Mouse (Mus musculus) lung, embryonic 15.5 days (tissue): Measurements from ENCODE around the gene Cyp2f2. TPM values are rescaled to one million over a fixed set of nuclear protein-coding genes. Genes with fewer than 3 reads are reported as not detected.

Source experiments
- ATAC-seq: fragments of 200-750 bp; cut with Nextera tagmentation; 2 replicates; pipeline ENCODE4 v1.8.0; 2017; ENCODE audit warnings: moderate number of reproducible peaks, borderline replicate concordance; ENCODE audit not compliant: low FRiP score, low TSS enrichment; ENCODE audit errors: extremely low read depth
- H3K27ac ChIP-seq: fragments of 300-500 bp; sonication (generic); 2 replicates; pipeline ENCODE4 v1.5.1; 2015; ENCODE audit warnings: moderate library complexity, mild to moderate bottlenecking, inconsistent platforms
- H3K27me3 ChIP-seq: fragments of 300-500 bp; sonication (generic); 2 replicates; pipeline ENCODE4 v1.6.1; 2015; ENCODE audit warnings: inconsistent platforms
- H3K36me3 ChIP-seq: fragments of 300-500 bp; sonication (generic); 2 replicates; pipeline ENCODE4 v1.6.1; 2015; ENCODE audit warnings: inconsistent platforms
- H3K4me1 ChIP-seq: fragments of 300-500 bp; sonication (generic); 2 replicates; pipeline ENCODE4 v1.6.1; 2015; ENCODE audit warnings: inconsistent platforms
- H3K4me2 ChIP-seq: fragments of 300-500 bp; sonication (generic); 2 replicates; pipeline ENCODE4 v1.6.1; 2015; ENCODE audit warnings: inconsistent platforms, mild to moderate bottlenecking, moderate library complexity
- H3K4me3 ChIP-seq: fragments of 300-500 bp; sonication (generic); 2 replicates; pipeline ENCODE4 v1.5.1; 2015; ENCODE audit warnings: mild to moderate bottlenecking, inconsistent platforms
- H3K9ac ChIP-seq: fragments of 300-500 bp; sonication (generic); 2 replicates; pipeline ENCODE4 v1.6.1; 2015; ENCODE audit warnings: inconsistent platforms
- H3K9me3 ChIP-seq: fragments of 300-500 bp; sonication (generic); 2 replicates; pipeline ENCODE4 v1.6.1; 2016; ENCODE audit warnings: inconsistent platforms
- WGBS: fragments of 180-500 bp; shearing (Covaris S2); methylation state at CpG from one replicate; pipeline ENCODE4 v1.1.7; 2015; 5-methylcytosine and 5-hydroxymethylcytosine counted together
- polyA plus RNA-seq: library from polyadenylated mRNA; unstranded; fragments of >200 nt; fragmentation: Nextera tagmentation; extraction: Ambion mirVana; gene quantifications from 2 replicates; pipeline ENCODE4 v1.2.1, GENCODE M21; 2015

Gene Cyp2f2
- polyA plus RNA-seq, 1 experiment from 2014 or later, result 50.3 TPM

DNA sequence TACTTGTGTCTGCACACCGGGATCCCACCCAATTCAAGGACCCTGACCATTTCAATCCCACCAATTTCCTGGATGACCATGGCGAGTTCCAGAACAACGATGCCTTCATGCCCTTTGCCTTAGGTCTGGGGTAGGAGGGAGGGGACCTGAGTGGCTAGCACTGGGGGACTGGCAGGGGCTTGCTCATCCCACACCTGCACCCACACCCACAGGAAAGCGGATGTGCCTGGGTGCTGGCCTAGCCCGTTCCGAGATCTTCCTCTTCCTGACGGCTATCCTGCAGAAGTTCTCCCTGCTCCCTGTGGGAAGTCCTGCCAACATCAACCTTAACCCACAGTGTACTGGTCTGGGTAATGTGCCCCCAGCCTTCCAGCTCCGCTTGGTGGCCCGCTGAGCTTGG lies 38.5 kb downstream of the Cyp2f2 start:
- Histone ChIP-seq H3K4me2 (no peak overlapping the region), H3K9ac (no peak overlapping the region), H3K4me1 (peaks cover 38% of the 10 kb centered on the region), H3K4me3 (no peak overlapping the region), H3K9me3 (no peaks in the 10 kb centered on the region), H3K36me3 (peaks cover 39% of the 10 kb centered on the region), H3K27ac (no peak overlapping the region), H3K27me3 (no peaks in the 10 kb centered on the region)
- 95% methylated on average over 9 of the region's 9 CpGs for WGBS
- ATAC-seq, result no peak

DNA sequence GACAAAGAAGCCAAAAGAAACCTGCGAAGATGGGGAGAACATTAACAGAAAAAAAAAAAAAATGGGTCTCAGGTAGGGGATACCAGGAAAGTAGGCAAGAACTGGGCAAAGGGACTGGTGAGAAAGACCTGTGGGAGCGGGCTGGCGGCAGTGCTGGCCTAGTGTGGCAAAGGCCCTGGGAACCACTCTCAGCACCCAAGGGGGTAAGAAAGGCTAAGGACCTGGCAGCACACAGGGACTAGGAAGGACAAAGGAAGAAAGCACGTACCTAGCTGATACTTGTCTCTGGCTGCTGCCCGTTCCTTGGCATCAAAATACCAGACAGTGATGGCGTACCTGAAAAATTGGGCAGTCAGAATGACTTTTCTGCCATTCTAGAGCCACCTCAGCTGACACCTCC lies 39.5 kb downstream of the Cyp2f2 start:
- H3K27ac ChIP-seq, result no peak overlapping the region
- peaks cover 43% of the 10 kb centered on the region for H3K4me1 ChIP-seq
- no peak overlapping the region for H3K4me3 ChIP-seq
- ATAC-seq, result no peak
- H3K9me3 ChIP-seq, result no peaks in the 10 kb centered on the region
- H3K4me2 ChIP-seq, result no peak overlapping the region
- peaks cover 44% of the 10 kb centered on the region for H3K36me3 ChIP-seq
- no peak overlapping the region for H3K9ac ChIP-seq
- H3K27me3 ChIP-seq, result no peaks in the 10 kb centered on the region
- 96% methylated on average over 6 of the region's 6 CpGs for whole genome bisulfite sequencing

DNA sequence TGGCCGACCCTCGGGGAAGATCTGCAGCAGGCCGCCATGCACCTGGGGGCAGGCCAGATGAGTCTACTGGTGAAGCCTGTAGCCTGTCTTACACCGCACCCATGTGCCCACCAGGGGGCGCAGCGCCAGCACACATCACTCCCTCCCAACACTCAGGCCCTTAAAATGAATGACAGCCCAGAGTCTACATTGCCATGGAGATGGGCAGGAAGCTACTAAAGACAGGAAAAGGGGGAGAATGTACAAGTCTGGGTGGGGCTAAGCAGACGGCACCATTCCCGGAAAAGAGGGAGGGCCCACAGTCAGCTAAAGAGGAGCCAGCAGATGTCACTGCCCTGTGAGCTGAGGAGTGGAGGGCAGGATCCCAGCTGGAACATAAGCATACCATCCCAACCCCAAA lies 40.2 kb downstream of the Cyp2f2 start:
- no peak overlapping the region for H3K9ac ChIP-seq
- no peaks in the 10 kb centered on the region for H3K9me3 ChIP-seq

DNA sequence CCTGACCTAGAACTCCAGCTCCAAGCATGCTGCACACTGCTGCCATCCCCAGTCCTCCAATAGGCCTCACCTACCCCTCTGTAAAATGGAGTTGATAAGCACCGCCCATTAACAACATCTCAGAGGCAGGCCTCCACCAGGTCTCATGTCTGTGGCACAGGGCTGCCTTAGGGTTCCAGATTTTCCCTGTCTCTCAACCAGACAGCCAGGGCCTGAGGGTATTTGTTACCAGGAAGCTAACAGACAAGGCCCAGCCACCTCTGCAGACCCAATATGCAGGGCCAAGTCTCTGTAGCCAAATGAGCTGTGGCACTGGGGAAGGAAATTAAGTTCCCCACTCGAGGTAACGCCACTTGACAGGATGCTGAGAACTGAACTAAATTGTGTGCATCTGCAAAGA lies 41.2 kb downstream of the Cyp2f2 start:
- WGBS, result 77% methylated on average over 3 of the region's 3 CpGs
- Histone ChIP-seq H3K4me2 (no peak overlapping the region), H3K9me3 (no peaks in the 10 kb centered on the region), H3K27me3 (no peaks in the 10 kb centered on the region), H3K27ac (no peak overlapping the region), H3K4me3 (no peak overlapping the region), H3K4me1 (peaks cover 56% of the 10 kb centered on the region), H3K36me3 (peaks cover 55% of the 10 kb centered on the region), H3K9ac (no peak overlapping the region)
- ATAC-seq, result no peak

More for the DNA sequence above, 40.2 kb downstream of the Cyp2f2 start:
- WGBS, result 12% methylated on average over 8 of the region's 8 CpGs
- peak; percentile 86 for ATAC-seq
- H3K36me3 ChIP-seq, result peaks cover 50% of the 10 kb centered on the region
- no peak overlapping the region for H3K4me3 ChIP-seq
- H3K4me2 ChIP-seq, result no peak overlapping the region
- peaks cover 49% of the 10 kb centered on the region for H3K4me1 ChIP-seq
- H3K27me3 ChIP-seq, result no peaks in the 10 kb centered on the region
- peak overlapping the region; percentile 45; the same call in 1 of the 2 replicates for H3K27ac ChIP-seq

DNA sequence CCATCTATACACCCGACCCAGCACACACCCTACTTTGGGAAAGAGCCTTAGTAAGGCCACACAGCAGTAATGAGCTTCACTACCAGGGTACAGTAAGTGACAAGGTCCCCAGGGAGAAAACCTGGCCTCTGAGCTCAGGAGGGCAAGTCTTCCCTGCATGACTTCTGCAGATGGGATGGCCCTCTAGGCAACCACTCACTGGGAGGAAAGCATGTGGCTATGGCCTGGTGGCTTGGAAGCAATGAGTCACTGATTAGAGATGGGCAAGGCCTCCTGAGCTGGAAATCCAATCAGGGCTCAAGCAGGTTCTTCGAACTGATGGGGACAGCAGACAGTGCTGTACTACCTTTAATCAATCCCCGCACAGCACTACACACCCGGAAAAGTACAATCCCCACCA lies 42.0 kb downstream of the Cyp2f2 start:
- no peaks in the 10 kb centered on the region for H3K27me3 ChIP-seq

DNA sequence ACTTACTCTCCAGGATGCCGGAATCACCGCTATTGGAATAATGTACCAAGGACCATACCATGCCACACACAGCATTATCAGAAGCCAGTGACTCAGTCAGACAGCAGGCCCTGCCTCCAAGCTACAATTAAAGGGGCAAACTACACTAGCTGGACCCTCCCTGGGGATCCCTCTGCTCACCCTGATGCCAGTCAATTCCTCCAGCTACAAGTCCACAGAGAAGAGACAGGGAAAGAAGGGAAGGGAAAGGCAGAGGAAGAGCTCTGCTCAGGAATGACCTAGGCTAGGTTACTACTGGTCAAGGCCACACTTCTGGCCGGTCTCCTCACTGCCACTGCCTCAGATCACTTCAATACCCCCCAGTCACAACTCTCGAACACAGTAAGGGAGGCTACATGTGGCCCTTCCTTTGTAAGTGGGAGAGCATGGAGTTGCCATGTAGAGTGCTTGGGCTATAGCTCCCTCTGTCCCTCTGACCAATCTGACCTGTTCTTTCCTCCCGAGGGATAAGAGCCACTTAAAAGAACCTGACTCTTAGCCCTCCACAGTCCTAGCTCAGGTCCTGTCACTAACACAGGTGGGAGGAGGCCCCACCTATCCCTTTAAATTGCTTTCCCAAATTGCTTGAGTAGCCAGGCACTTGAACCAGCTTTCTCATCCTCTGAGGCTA lies 43.2 kb downstream of the Cyp2f2 start:
- H3K27ac ChIP-seq, result peak overlapping the region; percentile 42; the same call in 1 of the 2 replicates
- peaks cover 47% of the 10 kb centered on the region for H3K36me3 ChIP-seq
- 67% methylated on average over 5 of the region's 5 CpGs for WGBS
- H3K4me3 ChIP-seq, result peak overlapping the region; percentile 60; the same call in 1 of the 2 replicates
- no peaks in the 10 kb centered on the region for H3K9me3 ChIP-seq
- H3K4me1 ChIP-seq, result peaks cover 62% of the 10 kb centered on the region
- H3K9ac ChIP-seq, result peak overlapping the region; percentile 41
- peak overlapping the region; percentile 85 for H3K4me2 ChIP-seq
- no peaks in the 10 kb centered on the region for H3K27me3 ChIP-seq
- no peak for ATAC-seq

More for the DNA sequence above, 42.0 kb downstream of the Cyp2f2 start:
- Histone ChIP-seq H3K4me1 (peaks cover 56% of the 10 kb centered on the region), H3K9me3 (no peaks in the 10 kb centered on the region), H3K4me3 (no peak overlapping the region), H3K4me2 (no peak overlapping the region), H3K27ac (no peak overlapping the region), H3K36me3 (peaks cover 55% of the 10 kb centered on the region), H3K9ac (no peak overlapping the region)
- ATAC-seq, result no peak
- 87% methylated on average over 4 of the region's 4 CpGs for WGBS

DNA sequence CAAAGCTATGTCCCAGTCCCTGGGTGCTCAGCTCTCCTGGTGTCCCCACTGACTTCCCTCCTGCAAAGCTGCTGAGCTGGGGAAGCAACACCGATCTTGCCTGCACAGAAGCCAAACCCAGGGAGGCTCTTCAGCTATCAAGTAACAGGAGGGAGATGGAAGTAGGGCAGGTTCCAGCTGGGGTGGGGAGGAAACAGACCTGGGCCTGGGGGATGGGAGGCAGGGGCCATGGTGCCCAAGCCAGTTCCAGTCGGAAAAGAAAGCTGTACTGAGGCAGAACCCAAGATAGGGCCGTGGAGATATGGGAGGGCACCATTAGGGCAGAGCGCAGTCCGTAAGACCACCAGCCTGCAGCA lies 43.7 kb downstream of the Cyp2f2 start:
- Histone ChIP-seq H3K27me3 (no peaks in the 10 kb centered on the region), H3K9ac (0 out of 2 replicates have a peak overlapping the region, but pooled peaks have one; percentile 82), H3K4me1 (peaks cover 62% of the 10 kb centered on the region), H3K4me3 (peak overlapping the region; percentile 60), H3K27ac (peak overlapping the region; percentile 42; the same call in 1 of the 2 replicates), H3K9me3 (no peaks in the 10 kb centered on the region), H3K4me2 (peak overlapping the region; percentile 85), H3K36me3 (peaks cover 41% of the 10 kb centered on the region)
- 64% methylated on average over 5 of the region's 5 CpGs for WGBS
- ATAC-seq, result no peak

DNA sequence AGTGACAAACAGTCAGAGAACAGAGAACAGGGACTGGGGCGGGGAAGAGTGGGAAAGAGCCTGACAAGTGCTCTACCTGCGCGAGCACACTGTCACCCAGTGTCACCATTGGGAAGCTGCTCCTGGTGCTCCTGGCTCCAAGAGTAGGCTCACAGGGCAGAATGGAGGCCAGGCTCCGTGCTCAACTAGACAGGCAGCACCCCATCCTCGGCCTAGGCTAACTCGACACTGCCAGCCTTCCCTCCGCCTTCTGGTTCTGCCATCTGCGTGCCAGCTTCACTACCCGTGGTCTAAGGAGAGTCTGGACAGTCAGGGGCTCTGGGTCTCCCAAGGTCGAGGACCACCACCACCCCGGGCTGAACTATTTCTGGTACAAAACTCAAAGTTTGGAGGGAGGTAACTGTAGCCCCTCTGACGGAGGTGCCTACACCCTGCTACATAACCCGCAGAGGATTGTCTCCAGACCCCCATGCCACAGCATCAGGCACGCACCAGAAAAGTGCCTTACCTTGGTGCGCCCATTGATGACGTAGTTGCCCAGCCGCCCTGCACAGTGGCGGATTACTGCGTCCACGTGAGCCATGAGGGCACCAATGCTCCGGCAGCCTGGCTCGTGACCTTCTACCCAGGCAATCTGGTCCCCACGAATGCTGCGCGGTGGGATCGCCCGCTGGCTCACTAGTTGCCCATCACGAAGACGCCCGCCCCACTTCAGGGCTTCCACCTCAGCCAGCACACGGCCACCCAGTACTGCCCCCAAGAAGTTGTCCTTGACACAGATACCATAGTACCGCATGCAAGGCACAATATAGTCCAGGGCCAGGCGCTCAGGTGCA lies 44.6 kb downstream of the Cyp2f2 start:
- Histone ChIP-seq H3K4me2 (peak overlapping the region; percentile 85), H3K36me3 (peaks cover 32% of the 10 kb centered on the region), H3K4me3 (peak overlapping the region; percentile 60), H3K27me3 (no peaks in the 10 kb centered on the region), H3K9me3 (no peaks in the 10 kb centered on the region), H3K27ac (0 out of 2 replicates have a peak overlapping the region, but pooled peaks have one; percentile 37), H3K4me1 (peaks cover 62% of the 10 kb centered on the region), H3K9ac (peak overlapping the region; percentile 82)
- no peak for ATAC-seq
- 79% methylated on average over 33 of the region's 33 CpGs for WGBS

DNA sequence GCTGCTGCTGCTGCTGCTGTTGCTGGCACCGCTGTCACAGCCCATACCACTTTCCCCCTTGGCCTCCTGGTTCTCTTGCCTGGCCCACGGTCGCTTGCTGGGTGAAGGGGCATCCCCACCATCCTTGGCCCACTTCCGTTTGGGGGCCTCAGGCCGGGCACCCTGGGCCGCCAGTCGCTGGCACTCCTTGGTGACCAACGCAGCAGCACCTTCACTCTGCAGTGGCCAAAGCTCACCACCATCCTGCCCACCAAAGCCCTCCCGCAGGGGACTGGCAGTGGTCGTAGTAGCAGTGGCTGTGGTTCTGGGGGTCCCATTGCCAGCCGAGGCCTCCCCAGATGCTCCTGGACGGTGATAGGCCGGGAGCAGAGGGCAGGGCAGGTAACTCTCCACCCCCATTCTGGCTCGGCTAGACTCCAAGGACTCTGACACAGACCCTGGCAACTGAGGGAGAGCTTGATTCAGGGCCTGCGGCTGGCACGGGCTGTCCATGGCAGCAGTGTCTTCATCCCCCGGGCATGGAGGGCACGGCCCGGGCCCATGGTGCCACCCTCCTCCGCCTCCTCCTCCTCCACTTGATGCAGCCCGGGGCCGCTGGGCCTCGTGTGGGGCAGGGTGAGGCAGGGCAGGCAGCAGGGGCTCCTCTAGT lies 45.4 kb downstream of the Cyp2f2 start:
- WGBS, result 63% methylated on average over 23 of the region's 23 CpGs
- H3K27ac ChIP-seq, result 0 out of 2 replicates have a peak overlapping the region, but pooled peaks have one; percentile 37

DNA sequence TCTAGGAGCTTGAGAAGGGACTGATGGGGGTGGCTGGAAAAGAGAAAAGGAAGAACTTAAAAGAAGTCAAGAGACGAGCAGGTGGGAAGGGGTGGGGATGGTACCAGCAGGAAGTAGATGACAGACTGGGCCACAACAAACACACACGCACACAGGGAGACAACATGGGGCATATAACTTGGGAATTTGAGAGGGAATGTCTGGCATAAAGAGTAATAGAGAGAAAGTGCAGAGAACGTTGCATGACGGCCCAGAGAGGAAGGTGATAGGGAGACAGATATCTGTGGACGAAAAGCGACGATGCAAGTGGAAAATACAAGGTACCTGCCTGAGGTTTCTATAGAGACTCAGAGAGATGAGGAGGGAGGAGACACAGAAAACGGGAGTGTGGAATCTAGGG lies 46.0 kb downstream of the Cyp2f2 start:
- Histone ChIP-seq H3K4me3 (peak overlapping the region; percentile 60), H3K9me3 (no peaks in the 10 kb centered on the region), H3K4me2 (peak overlapping the region; percentile 85), H3K4me1 (peaks cover 54% of the 10 kb centered on the region), H3K27me3 (no peaks in the 10 kb centered on the region), H3K36me3 (0 out of 2 replicates have a peak, but pooled peaks cover 25% of the 10 kb centered on the region), H3K9ac (peak overlapping the region; percentile 82), H3K27ac (peak overlapping the region; percentile 99)
- WGBS, result 2% methylated on average over 8 of the region's 8 CpGs
- no peak for ATAC-seq

More for the DNA sequence above, 45.4 kb downstream of the Cyp2f2 start:
- Histone ChIP-seq H3K27me3 (no peaks in the 10 kb centered on the region), H3K9me3 (no peaks in the 10 kb centered on the region), H3K9ac (peak overlapping the region; percentile 82), H3K4me3 (peak overlapping the region; percentile 60), H3K36me3 (0 out of 2 replicates have a peak, but pooled peaks cover 28% of the 10 kb centered on the region), H3K4me1 (peaks cover 59% of the 10 kb centered on the region), H3K4me2 (peak overlapping the region; percentile 85)
- no peak for ATAC-seq

DNA sequence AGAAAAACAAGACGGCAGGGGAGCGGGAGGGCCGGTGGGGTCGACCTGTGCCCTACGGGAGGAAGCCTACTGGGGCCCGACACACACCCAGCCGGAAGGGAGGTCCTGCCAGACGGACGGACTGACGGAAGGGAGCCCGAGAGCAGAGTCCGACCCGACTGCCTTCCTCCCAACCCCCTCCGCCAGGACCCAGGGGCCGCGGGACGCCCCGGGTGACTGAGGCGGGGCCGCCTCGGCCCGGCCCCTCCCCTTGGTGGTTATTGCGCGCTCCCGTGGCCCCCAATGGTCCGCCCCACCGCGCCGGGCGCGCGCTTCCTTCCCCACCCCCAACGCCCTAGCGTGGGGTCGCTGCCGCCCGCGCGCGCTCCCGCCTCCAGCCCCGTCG lies 46.5 kb downstream of the Cyp2f2 start:
- Histone ChIP-seq H3K4me3 (peak overlapping the region; percentile 60), H3K9ac (peak overlapping the region; percentile 82), H3K36me3 (peaks cover 23% of the 10 kb centered on the region; the same call in 1 of the 2 replicates), H3K27ac (peak overlapping the region; percentile 99), H3K4me2 (peak overlapping the region; percentile 85), H3K9me3 (no peaks in the 10 kb centered on the region), H3K27me3 (no peaks in the 10 kb centered on the region), H3K4me1 (peaks cover 49% of the 10 kb centered on the region)
- WGBS, result 0% methylated on average over 37 of the region's 43 CpGs
- ATAC-seq, result peak; percentile 82
